Mouse (Mus musculus) frontal cortex, adult 2 months (tissue): ENCODE results near the gene Slx4ip. TPM values are rescaled to one million over a fixed set of nuclear protein-coding genes. Genes with fewer than 3 reads are reported as not detected.
A peak's percentile ranks its signal among the peaks of the same experiment; 100 is the strongest.
"Not testable (repeated sequence)": the region's sequence is repeated elsewhere in the genome, so short reads cannot be mapped to it uniquely, and the experiment has no call there.

ENCODE experiments used
- DNase-seq, 2 experiments: peaks; one replicate each; pipeline ENCODE4 v3.0.0; 2022; ENCODE audit warnings: low spot score in 1 of 2; ENCODE audit errors: extremely low spot score in 1 of 2
- polyA plus RNA-seq: library from polyadenylated mRNA; depleted of rRNA; stranded (reverse); fragments of >200 nt; gene quantifications from 2 replicates; pipeline ENCODE4 v1.2.3, GENCODE M21; 2012; rRNA removed

Gene Slx4ip
- polyA plus RNA-seq = 3.8 and 4.0 TPM in 2 replicates

- peak; percentile 99 to 100 for DNase-seq
These were observed at the start of gene Slx4ip, which contains the start of the genes AL731706.1 and Mkks for GRCm38 (mm10) chr2:136891068-136891950. Gene Slx4ip (plus strand): TSS chr2:136891218. Gene AL731706.1 (minus strand): TSS chr2:136891389. Gene Mkks (minus strand): TSS chr2:136891389.

- DNase-seq = no peak
These were observed 40.7 kb upstream of the Slx4ip start for GRCm38 (mm10) chr2:136850366-136850765.

- DNase-seq = no peak
These were observed 36.3 kb upstream of the Slx4ip start for GRCm38 (mm10) chr2:136854543-136855388.

GRCm38 (mm10) chr2:136885579-136885978 lies 5.4 kb upstream of the Slx4ip start, which contains the start of gene AL731706.2:
Gene AL731706.2 (minus strand): TSS chr2:136885679.
- no peak for DNase-seq

- peak in 1 of 2 experiments; percentile 69 for DNase-seq
These were observed 4.2 kb upstream of the Slx4ip start for GRCm38 (mm10) chr2:136886846-136887245.

- not testable (repeated sequence) for DNase-seq
These were observed 326 bp upstream of the Slx4ip start for GRCm38 (mm10) chr2:136890716-136891067.

GRCm38 (mm10) chr2:136891951-136892371 lies 943 bp downstream of the Slx4ip start:
- DNase-seq = peak; percentile 99

- no peak for DNase-seq
These were observed 3.5 kb downstream of the Slx4ip start for GRCm38 (mm10) chr2:136894494-136894893.

- DNase-seq = no peak
These were observed 5.1 kb downstream of the Slx4ip start for GRCm38 (mm10) chr2:136896131-136896530.

GRCm38 (mm10) chr2:136908596-136908995 lies 17.6 kb downstream of the Slx4ip start:
- no peak for DNase-seq

GRCm38 (mm10) chr2:136909298-136909697 lies 18.3 kb downstream of the Slx4ip start:
- no peak for DNase-seq

- DNase-seq = no peak
These were observed 21.0 kb downstream of the Slx4ip start for GRCm38 (mm10) chr2:136911958-136912411.

- DNase-seq = no peak
These were observed 22.0 kb downstream of the Slx4ip start for GRCm38 (mm10) chr2:136913021-136913420.

- peak in 1 of 2 experiments; percentile 57 for DNase-seq
These were observed 23.4 kb downstream of the Slx4ip start for GRCm38 (mm10) chr2:136914334-136914902.

GRCm38 (mm10) chr2:136919433-136919832 lies 28.4 kb downstream of the Slx4ip start:
- peak in 1 of 2 experiments; percentile 11 for DNase-seq

- DNase-seq = no peak
These were observed 29.4 kb downstream of the Slx4ip start for GRCm38 (mm10) chr2:136920257-136920993.

- peak; percentile 34 to 61 for DNase-seq
These were observed 30.0 kb downstream of the Slx4ip start for GRCm38 (mm10) chr2:136921003-136921408.

GRCm38 (mm10) chr2:136936391-136937288 lies 45.6 kb downstream of the Slx4ip start:
- DNase-seq = no peak

GRCm38 (mm10) chr2:136938249-136938648 lies 47.2 kb downstream of the Slx4ip start:
- DNase-seq = no peak
